Mouse (Mus musculus) thymus, postnatal 0 days (tissue): ENCODE data around the gene Usp4. TPM values are rescaled to one million over a fixed set of nuclear protein-coding genes. Genes with fewer than 3 reads are reported as not detected.

ENCODE experiments used
- DNase-seq: peaks from one replicate; pipeline ENCODE4 v3.0.0-alpha.2; 2015; ENCODE audit warnings: low spot score
- polyA plus RNA-seq: library from polyadenylated mRNA; unstranded; fragments of >200 nt; fragmentation: Nextera tagmentation; extraction: Ambion mirVana; gene quantifications from 2 replicates; pipeline ENCODE4 v1.2.1, GENCODE M21; 2015

Gene Usp4
- polyA plus RNA-seq, 1 experiment from 2014 or later: 93.1 TPM

GRCm38 (mm10) chr9:108409535-108409934 lies 61.9 kb downstream of the Usp4 start:
- DNase-seq: no peak

GRCm38 (mm10) chr9:108411381-108411942 lies 63.8 kb downstream of the Usp4 start:
- no peak for DNase-seq

- peak; percentile 32 for DNase-seq
Measured at GRCm38 (mm10) chr9:108412221-108412620, 64.6 kb downstream of the Usp4 start.

- DNase-seq: no peak
Measured at GRCm38 (mm10) chr9:108428384-108428783, 80.7 kb downstream of the Usp4 start, which contains the start of gene Ccdc36. TSS of gene Ccdc36 (minus strand) at chr9:108428484.

- no peak for DNase-seq
Measured at GRCm38 (mm10) chr9:108431431-108432067, 83.9 kb downstream of the Usp4 start.

- DNase-seq: no peak
Measured at GRCm38 (mm10) chr9:108436182-108436581, 88.5 kb downstream of the Usp4 start, which contains the start of gene BC048562. TSS of gene BC048562 (plus strand) at chr9:108436482.

GRCm38 (mm10) chr9:108439176-108439575 lies 91.5 kb downstream of the Usp4 start:
- DNase-seq: no peak

GRCm38 (mm10) chr9:108440485-108440884 lies 92.8 kb downstream of the Usp4 start:
- no peak for DNase-seq

- DNase-seq: no peak
Measured at GRCm38 (mm10) chr9:108441236-108441919, 93.7 kb downstream of the Usp4 start.

Other genes with a start within 250 kb of the Usp4 start
- 1.9 and 2.0 TPM in 2 replicates for gene Bsn, start 157.5 kb upstream of the Usp4 start, polyA plus RNA-seq
- gene Dag1, start 83.9 kb upstream of the Usp4 start, polyA plus RNA-seq: 14.0 and 15.6 TPM in 2 replicates
- 8.2 and 12.4 TPM in 2 replicates for gene Nicn1, start 57.4 kb upstream of the Usp4 start, polyA plus RNA-seq
- gene Amt, start 51.0 kb upstream of the Usp4 start, polyA plus RNA-seq: 1.1 and 1.8 TPM in 2 replicates
- 517 and 543 TPM in 2 replicates for gene Rhoa, start 41.7 kb upstream of the Usp4 start, polyA plus RNA-seq
- 41.6 and 45.7 TPM in 2 replicates for gene Tcta, start 41.7 kb upstream of the Usp4 start, polyA plus RNA-seq
- gene Gpx1, start 8.9 kb upstream of the Usp4 start, polyA plus RNA-seq: 862 and 915 TPM in 2 replicates
- gene 1700102P08Rik, start 45.0 kb downstream of the Usp4 start, polyA plus RNA-seq: 0.57 and 0.99 TPM in 2 replicates
- gene Ccdc36, start 80.6 kb downstream of the Usp4 start, polyA plus RNA-seq: 0.15 and 0.20 TPM in 2 replicates
- gene BC048562, start 88.6 kb downstream of the Usp4 start, polyA plus RNA-seq: not detected in 2 replicates
- gene Ccdc71, start 112.7 kb downstream of the Usp4 start, polyA plus RNA-seq: 51.0 and 54.2 TPM in 2 replicates
- 9.5 and 11.2 TPM in 2 replicates for gene Klhdc8b, start 113.7 kb downstream of the Usp4 start, polyA plus RNA-seq
- gene Lamb2, start 131.9 kb downstream of the Usp4 start, polyA plus RNA-seq: 3.9 and 4.4 TPM in 2 replicates
- gene Usp19, start 142.7 kb downstream of the Usp4 start, polyA plus RNA-seq: 52.3 and 57.7 TPM in 2 replicates
- 113 and 119 TPM in 2 replicates for gene Qars, start 159.9 kb downstream of the Usp4 start, polyA plus RNA-seq
- 84.5 and 96.7 TPM in 2 replicates for gene Qrich1, start 169.0 kb downstream of the Usp4 start, polyA plus RNA-seq
- gene Impdh2, start 212.4 kb downstream of the Usp4 start, polyA plus RNA-seq: 161 and 172 TPM in 2 replicates
- gene Ndufaf3, start 219.6 kb downstream of the Usp4 start, polyA plus RNA-seq: 96.1 and 101 TPM in 2 replicates
- gene Dalrd3, start 222.0 kb downstream of the Usp4 start, polyA plus RNA-seq: 115 and 120 TPM in 2 replicates
- 44.3 and 47.0 TPM in 2 replicates for gene Wdr6, start 230.9 kb downstream of the Usp4 start, polyA plus RNA-seq
- gene P4htm, start 249.8 kb downstream of the Usp4 start, polyA plus RNA-seq: 3.5 and 3.7 TPM in 2 replicates